Mouse (Mus musculus) CD4-positive, CD25-positive, alpha-beta regulatory T cell, adult 9 weeks (primary cell): ENCODE results near the gene Rnf185. TPM values are rescaled to one million over a fixed set of nuclear protein-coding genes. Genes with fewer than 3 reads are reported as not detected.

ENCODE experiments used
- polyA plus RNA-seq: library from polyadenylated mRNA; unstranded; fragments of 100-300 nt; shearing (Covaris generic); gene quantifications from one replicate; pipeline ENCODE4 v1.2.1, GENCODE M21; 2017

Gene Rnf185
- 34.7 TPM for polyA plus RNA-seq

DNA sequence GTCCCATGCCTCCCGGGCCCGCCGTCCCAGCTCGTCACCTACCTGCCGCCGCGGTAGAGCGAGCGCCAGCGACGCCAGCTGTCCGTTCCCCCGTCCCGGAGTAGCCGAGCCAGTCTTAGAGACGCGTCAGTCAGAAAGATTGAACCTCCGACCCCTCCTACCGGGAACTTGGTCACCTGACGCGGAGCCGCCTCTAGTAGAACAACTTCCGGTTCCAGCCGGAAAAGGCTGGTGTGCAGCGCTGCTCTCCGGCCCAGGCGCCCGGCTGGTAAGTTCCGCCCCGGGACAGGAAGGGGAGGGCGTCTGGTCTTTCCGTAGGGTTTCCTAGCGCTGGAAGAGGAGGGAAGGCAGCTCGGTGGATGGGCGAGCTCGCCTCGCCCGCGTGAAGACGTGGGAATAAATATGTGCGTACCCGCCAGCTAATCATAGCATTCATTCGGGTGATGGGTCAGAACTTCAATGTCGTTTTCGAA is at the start of gene Rnf185:
Gene Rnf185, minus strand, starts transcription at position 197 of the 473 bp plus-strand sequence.

DNA sequence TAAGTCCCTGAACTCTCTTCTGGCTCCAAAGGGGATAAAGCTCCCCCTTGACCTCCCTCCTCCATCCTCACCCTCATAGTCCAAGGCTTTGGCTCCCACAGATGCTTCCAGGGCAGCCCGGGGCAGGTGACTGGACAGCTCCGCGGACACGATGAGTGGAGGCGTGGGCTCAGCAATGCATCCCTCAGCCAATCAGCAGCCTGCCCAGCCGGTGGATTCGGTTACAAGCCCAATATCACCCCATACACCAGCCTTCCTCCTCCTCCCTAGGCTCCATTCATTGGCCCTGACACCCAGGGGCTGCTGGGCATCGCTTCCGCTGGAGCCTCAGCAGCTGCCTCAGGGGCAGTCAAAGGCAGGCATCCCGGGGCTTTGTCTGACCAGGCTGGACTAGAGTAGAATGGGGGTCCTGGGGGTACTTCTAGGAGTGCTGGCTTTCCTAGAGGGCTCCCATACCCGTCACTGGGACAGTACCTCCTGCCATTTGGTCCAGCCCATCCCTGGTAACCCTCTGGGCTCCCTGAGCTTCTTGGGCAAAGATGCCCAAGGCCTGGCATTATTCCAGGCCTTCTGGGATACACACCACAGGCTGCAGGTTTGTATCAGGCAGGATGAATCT is 35.9 kb upstream of the Rnf185 start, which contains the start of gene Pla2g3:
Gene Pla2g3, plus strand, starts transcription at position 333 of the 619 bp plus-strand sequence.

DNA sequence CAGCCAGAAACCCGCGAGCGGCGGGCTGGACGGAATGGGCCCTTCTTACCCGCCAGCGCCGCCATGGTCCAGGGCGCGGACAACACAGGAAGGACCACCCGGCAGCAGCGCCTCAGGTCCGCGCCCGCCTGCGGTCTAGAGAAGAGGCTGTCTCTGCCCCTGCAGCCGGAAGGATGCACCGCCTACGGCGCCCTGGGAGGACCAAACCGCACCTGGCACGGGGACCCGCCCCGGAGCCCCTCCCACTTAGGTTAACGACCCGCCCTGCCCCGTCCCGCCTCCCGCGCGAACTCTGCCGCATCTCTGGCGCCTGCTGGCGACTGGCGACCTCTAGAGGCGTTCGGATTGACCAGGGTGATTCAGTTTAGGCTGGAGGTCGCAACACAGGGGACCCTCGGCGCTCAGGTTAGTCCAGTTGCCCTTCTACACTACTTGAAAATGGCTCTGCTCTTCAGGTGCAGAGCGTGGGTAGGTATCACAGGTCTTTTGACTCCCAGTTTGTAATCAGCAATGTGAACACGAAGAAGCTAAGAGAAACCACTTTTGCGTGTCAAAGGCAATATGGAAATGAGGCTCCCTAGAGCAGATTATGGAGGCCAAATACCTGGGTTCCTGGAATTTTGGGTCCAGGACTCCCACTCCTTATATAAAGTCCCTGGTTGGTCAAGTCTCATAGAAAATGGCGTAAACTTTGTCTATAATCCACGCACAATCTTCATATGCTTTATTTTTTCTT is 43.0 kb downstream of the Rnf185 start, which contains the start of gene Limk2:
Gene Limk2, minus strand, starts transcription at position 193 of the 736 bp plus-strand sequence.

Other genes starting within 250 kb of the Rnf185 start
- 34.2 TPM for gene Eif4enif1, start 250.0 kb downstream of the Rnf185 start, polyA plus RNA-seq
- 190 TPM for gene Drg1, start 185.9 kb downstream of the Rnf185 start, polyA plus RNA-seq
- 17.7 TPM for gene Patz1, start 163.5 kb downstream of the Rnf185 start, polyA plus RNA-seq
- 99.9 TPM for gene Pik3ip1, start 122.0 kb downstream of the Rnf185 start, polyA plus RNA-seq
- gene Limk2, start 43.2 kb downstream of the Rnf185 start, polyA plus RNA-seq = 118 TPM
- 0.25 TPM for gene Pla2g3, start 35.9 kb upstream of the Rnf185 start, polyA plus RNA-seq
- gene Inpp5j, start 52.5 kb upstream of the Rnf185 start, polyA plus RNA-seq = not detected
- 5.9 TPM for gene Selenom, start 62.3 kb upstream of the Rnf185 start, polyA plus RNA-seq
- 2.3 TPM for gene Smtn, start 88.2 kb upstream of the Rnf185 start, polyA plus RNA-seq
- 8.9 TPM for gene Morc2a, start 196.8 kb upstream of the Rnf185 start, polyA plus RNA-seq